In the genomic region with DNA sequence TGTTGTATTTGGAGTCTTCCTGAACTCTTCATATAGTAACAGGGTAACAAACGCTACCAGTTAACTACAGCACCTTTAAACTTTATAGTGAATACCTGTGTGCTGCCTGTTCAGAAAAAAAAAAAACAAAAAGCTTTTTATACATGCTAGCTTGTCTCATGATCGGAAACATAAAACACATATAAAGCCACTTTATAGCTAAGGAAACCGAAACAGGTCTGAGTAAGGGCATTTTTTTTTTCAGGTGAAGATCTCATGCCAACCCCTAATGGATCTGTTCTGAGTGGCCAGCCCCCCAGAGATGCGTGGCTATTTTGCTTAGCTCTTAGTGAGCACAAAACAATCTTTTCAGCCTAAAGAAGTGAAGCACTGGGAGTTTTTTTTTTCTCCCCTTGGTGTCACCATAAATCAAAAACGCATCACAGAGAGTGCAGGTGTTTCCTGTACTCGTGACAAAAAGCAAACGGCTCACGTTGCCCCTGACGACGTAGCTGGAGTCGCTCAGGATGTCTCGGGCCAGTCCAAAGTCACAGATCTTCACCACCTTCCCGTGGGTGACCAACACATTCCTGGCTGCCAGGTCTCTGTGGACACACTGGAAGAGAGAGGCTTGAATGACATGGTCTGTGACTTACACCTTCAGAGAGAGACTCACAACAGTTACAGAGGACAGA, we compare ENCODE assay signal across 15 mouse cellular contexts. TPM values are rescaled to one million over a fixed set of nuclear protein-coding genes. Genes with fewer than 3 reads are reported as not detected.
DNase-seq lines count a peak whose midpoint lies in the region; ATAC-seq and TF ChIP-seq lines count a peak whose summit lies in the region.
"Had no signal": no experiment of that assay in that cellular context is flagged by ENCODE, and none has a peak within 500 bp of the region (broad histone marks: within the 10 kb centered on the region; RNA-seq: fewer than 3 reads in every experiment).

No protein-coding gene starts in this region.

- peak; percentile 25 for DNase-seq in kidney, adult 2 months
- DNase-seq in CD4-positive, CD25-positive, alpha-beta regulatory T cell, adult 2 months (ENCODE audit: low read depth, low spot score) = peak; percentile 77
- peak; percentile 10 to 16 for DNase-seq in kidney, postnatal 36 days
- DNase-seq in thymus, adult 18-20 months = peak; percentile 58 to 81
- DNase-seq in gastrocnemius, postnatal 4 days (ENCODE audit: low spot score in 2 of 2) = no peak
- no peak for DNase-seq in adrenal gland, adult 8-10 months
- no peak for DNase-seq in left cerebral cortex, adult 18-20 months (ENCODE audit: low spot score in 2 of 2)
- DNase-seq: cerebellum, adult 11 months; left cerebral cortex, postnatal 4 days; lung, postnatal 14 days had no signal

- H3K9me3 ChIP-seq in kidney, embryonic 14.5 days (ENCODE audit: control insufficient read depth, low read length) = no peaks in the 10 kb centered on the region
- H3K9me3 ChIP-seq: neural tube, embryonic 12.5 days had no signal

- 26% methylated on average over 13 of the region's 13 CpGs for WGBS in kidney, adult 2 months
- WGBS in kidney, embryonic 14.5 days = 34% methylated on average over 13 of the region's 13 CpGs

- no peak overlapping the region for H3K4me2 ChIP-seq in kidney, embryonic 14.5 days (replicated peaks; ENCODE audit: low read depth, low read length)
- H3K4me2 ChIP-seq: neural tube, embryonic 12.5 days had no signal

- H3K27ac ChIP-seq in kidney, adult 2 months (ENCODE audit: insufficient read depth, low read depth, low read length) = no peak overlapping the region
- H3K27ac ChIP-seq in kidney, embryonic 14.5 days (ENCODE audit: low read depth, low read length) = no peak overlapping the region
- H3K27ac ChIP-seq: neural tube, embryonic 12.5 days had no signal

- H3K36me3 ChIP-seq in kidney, adult 2 months (ENCODE audit: control insufficient read depth, insufficient read depth, low read length) = no peaks in the 10 kb centered on the region
- no peaks in the 10 kb centered on the region for H3K36me3 ChIP-seq in kidney, embryonic 14.5 days (ENCODE audit: control insufficient read depth, insufficient read depth, low read length)
- H3K36me3 ChIP-seq: neural tube, embryonic 12.5 days had no signal

- TF ChIP-seq POLR2A in kidney, adult 2 months (IDR thresholded peaks at IDR 0.05; ENCODE audit: low read depth, low read length) = no peak

- ATAC-seq in kidney, embryonic 14.5 days (ENCODE audit: low FRiP score, low TSS enrichment) = no peak

- no peak overlapping the region for H3K4me3 ChIP-seq in kidney, adult 2 months (ENCODE audit: insufficient read depth, low read depth, low read length)
- no peak overlapping the region for H3K4me3 ChIP-seq in kidney, embryonic 14.5 days (ENCODE audit: low read length)
- H3K4me3 ChIP-seq: neural tube, embryonic 12.5 days had no signal

- no peaks in the 10 kb centered on the region for H3K27me3 ChIP-seq in kidney, adult 2 months (replicated peaks; ENCODE audit: control insufficient read depth, insufficient read depth, low read length)
- no peaks in the 10 kb centered on the region for H3K27me3 ChIP-seq in kidney, embryonic 14.5 days (ENCODE audit: control insufficient read depth, insufficient read depth, low read length)
- H3K27me3 ChIP-seq: neural tube, embryonic 12.5 days had no signal

- no peak for TF ChIP-seq CTCF in kidney, adult 2 months (conservative IDR thresholded peaks at IDR 0.05; ENCODE audit: insufficient read depth, insufficient read length, low read depth, low read length)

- H3K4me1 ChIP-seq in kidney, adult 2 months (ENCODE audit: control insufficient read depth, insufficient read depth, low read length) = no peaks in the 10 kb centered on the region
- no peaks in the 10 kb centered on the region for H3K4me1 ChIP-seq in kidney, embryonic 14.5 days (ENCODE audit: control insufficient read depth, insufficient read depth, low read length)
- H3K4me1 ChIP-seq: neural tube, embryonic 12.5 days had no signal

- no peak overlapping the region for H3K9ac ChIP-seq in kidney, embryonic 14.5 days (ENCODE audit: low read depth, low read length)
- H3K9ac ChIP-seq: neural tube, embryonic 12.5 days had no signal

RNA-seq across cellular contexts. Expression of a gene that starts 18.6 kb away (rescaled TPM):
- not detected in 2 replicates for polyA plus RNA-seq in kidney, adult 2 months (2012; rRNA removed)
- polyA plus RNA-seq in kidney, embryonic 14.5 days (2014; fragmentation: Nextera tagmentation; extraction: Ambion mirVana) = not detected in 2 replicates
- total RNA-seq in gastrocnemius, postnatal 4 days (2021) = not detected
- total RNA-seq in adrenal gland, adult 8-10 months (2022) = 1 to 10 TPM in 2 of 4 experiments, not detected in 2; 1.2 to 1.5 TPM
- not detected for total RNA-seq in left cerebral cortex, adult 18-20 months (2021)
- total RNA-seq: heart, postnatal 25 days; left cerebral cortex, postnatal 4 days had no signal
- polyA plus RNA-seq: embryonic facial prominence, embryonic 14.5 days; frontal cortex, adult 2 months; neural tube, embryonic 12.5 days had no signal

RNA-seq across cellular contexts. Expression of a gene that starts 33.8 kb away (rescaled TPM):
- polyA plus RNA-seq in kidney, adult 2 months (2012; rRNA removed) = not detected in 2 replicates
- not detected in 2 replicates for polyA plus RNA-seq in kidney, embryonic 14.5 days (2014; fragmentation: Nextera tagmentation; extraction: Ambion mirVana)
- total RNA-seq in gastrocnemius, postnatal 4 days (2021) = not detected
- not detected for total RNA-seq in adrenal gland, adult 8-10 months (2022)
- not detected for total RNA-seq in left cerebral cortex, adult 18-20 months (2021)
- total RNA-seq: heart, postnatal 25 days; left cerebral cortex, postnatal 4 days had no signal
- polyA plus RNA-seq: embryonic facial prominence, embryonic 14.5 days; neural tube, embryonic 12.5 days had no signal

RNA-seq across cellular contexts. Expression of a gene that starts 59.4 kb away (rescaled TPM):
- 0.26 and 0.78 TPM in 2 replicates for polyA plus RNA-seq in kidney, adult 2 months (2012; rRNA removed)
- polyA plus RNA-seq in kidney, embryonic 14.5 days (2014; fragmentation: Nextera tagmentation; extraction: Ambion mirVana) = not detected in 2 replicates
- total RNA-seq in gastrocnemius, postnatal 4 days (2021) = not detected
- total RNA-seq in adrenal gland, adult 8-10 months (2022) = under 1 TPM; 0.49 to 0.93 (median 0.67) TPM
- 1 to 10 TPM; 6.1 to 9.1 TPM for total RNA-seq in left cerebral cortex, adult 18-20 months (2021)

Comparison
In these comparisons a context has a peak if more than half of its experiments do, and no peak if none do; other contexts are left out.
1. DNase-seq: peak in kidney, adult 2 months (single experiment), CD4-positive, CD25-positive, alpha-beta regulatory T cell, adult 2 months (single experiment), kidney, postnatal 36 days (2 of 2) and thymus, adult 18-20 months (2 of 2); none in gastrocnemius, postnatal 4 days (0 of 2), adrenal gland, adult 8-10 months (single experiment) and left cerebral cortex, adult 18-20 months (0 of 2).